20 mouse cellular contexts compared by ENCODE assay signal in genomic region chr5:90650466-90651150, GRCm38 (mm10). TPM values are rescaled to one million over a fixed set of nuclear protein-coding genes. Genes with fewer than 3 reads are reported as not detected.
"Had no signal": no experiment of that assay in that cellular context is flagged by ENCODE, and none has a peak within 500 bp of the region (broad histone marks: within the 10 kb centered on the region; RNA-seq: fewer than 3 reads in every experiment).

No protein-coding gene starts in this region.

- H3K9ac ChIP-seq: intestine, embryonic 15.5 days; limb, embryonic 15.5 days; liver, embryonic 14.5 days; liver, postnatal 0 days; midbrain, embryonic 15.5 days; neural tube, embryonic 12.5 days; neural tube, embryonic 15.5 days had no signal

- H3K27me3 ChIP-seq: intestine, embryonic 15.5 days; limb, embryonic 15.5 days; midbrain, embryonic 15.5 days; neural tube, embryonic 12.5 days; neural tube, embryonic 15.5 days had no signal

- H3K36me3 ChIP-seq: intestine, embryonic 15.5 days; limb, embryonic 15.5 days; midbrain, embryonic 10.5 days; midbrain, embryonic 15.5 days; neural tube, embryonic 12.5 days; neural tube, embryonic 15.5 days had no signal

- H3K27ac ChIP-seq: intestine, embryonic 15.5 days; layer of hippocampus, adult 2 months; limb, embryonic 15.5 days; liver, embryonic 14.5 days; midbrain, embryonic 10.5 days; midbrain, embryonic 15.5 days; neural tube, embryonic 12.5 days; neural tube, embryonic 15.5 days; stomach, postnatal 0 days had no signal

- H3K4me3 ChIP-seq: intestine, embryonic 15.5 days; layer of hippocampus, adult 2 months; limb, embryonic 15.5 days; megakaryocyte, embryonic 14.5 days; midbrain, embryonic 10.5 days; midbrain, embryonic 15.5 days; neural tube, embryonic 12.5 days; neural tube, embryonic 15.5 days had no signal

- DNase-seq: kidney, adult 11 months; kidney, postnatal 10 days; layer of hippocampus, adult 9-11 months; liver, postnatal 0 days; right cerebral cortex, adult 18-20 months; right cerebral cortex, postnatal 14 days; right cerebral cortex, postnatal 4 days; thymus, adult 2 months; thymus, postnatal 14 days had no signal

- H3K4me1 ChIP-seq: intestine, embryonic 15.5 days; midbrain, embryonic 15.5 days; neural tube, embryonic 12.5 days; neural tube, embryonic 15.5 days had no signal

- ATAC-seq: intestine, embryonic 15.5 days; liver, postnatal 0 days; midbrain, embryonic 15.5 days had no signal

- H3K4me2 ChIP-seq: intestine, embryonic 15.5 days; limb, embryonic 15.5 days; liver, embryonic 11.5 days; midbrain, embryonic 15.5 days; neural tube, embryonic 12.5 days; neural tube, embryonic 15.5 days had no signal

- H3K9me3 ChIP-seq: intestine, embryonic 15.5 days; limb, embryonic 15.5 days; megakaryocyte, embryonic 14.5 days; midbrain, embryonic 10.5 days; midbrain, embryonic 15.5 days; neural tube, embryonic 12.5 days; neural tube, embryonic 15.5 days had no signal

RNA-seq across cellular contexts. Expression of gene Rassf6, which starts 10.2 kb away (rescaled TPM):
- polyA plus RNA-seq: midbrain, embryonic 10.5 days had no signal
